Mouse (Mus musculus): Measurements from ENCODE around the gene Sertad1. TPM values are rescaled to one million over a fixed set of nuclear protein-coding genes. Genes with fewer than 3 reads are reported as not detected.
"Not testable (repeated sequence)": the region's sequence is repeated elsewhere in the genome, so short reads cannot be mapped to it uniquely, and the experiment has no call there.

The Sertad1 gene
- polyA plus RNA-seq, 1 experiment from 2014 or later = 34.9 TPM

GRCm38 (mm10) chr7:27489270-27489869, 2.7 kb downstream of the Sertad1 start:
- peaks cover 49% of the 10 kb centered on the region for H3K4me1 ChIP-seq (replicated peaks)
- peak overlapping the region; percentile 97 for H3K27ac ChIP-seq
- no peaks in the 10 kb centered on the region for H3K27me3 ChIP-seq
- WGBS = 86% methylated on average over 25 of the region's 25 CpGs
- no peak overlapping the region for H3K9ac ChIP-seq
- ATAC-seq (replicated peaks; ENCODE audit: insufficient number of reproducible peaks, insufficient read depth, low FRiP score, low read depth) = no peak
- no peaks in the 10 kb centered on the region for H3K9me3 ChIP-seq (replicated peaks)
- peak overlapping the region; percentile 62; the same call in 1 of the 2 replicates for H3K4me2 ChIP-seq
- no peak overlapping the region for H3K4me3 ChIP-seq
- peaks cover 9% of the 10 kb centered on the region for H3K36me3 ChIP-seq

- H3K4me2 ChIP-seq = peak overlapping the region; percentile 62
- WGBS = 18% methylated on average over 4 of the region's 4 CpGs
These were observed 3.5 kb downstream of the Sertad1 start for GRCm38 (mm10) chr7:27490227-27490542.

GRCm38 (mm10) chr7:27490543-27491329, 4.0 kb downstream of the Sertad1 start:
- ATAC-seq (replicated peaks; ENCODE audit: insufficient number of reproducible peaks, insufficient read depth, low FRiP score, low read depth) = peak; percentile 82
- peaks cover 44% of the 10 kb centered on the region for H3K4me1 ChIP-seq (replicated peaks)
- 1% methylated on average over 26 of the region's 33 CpGs for WGBS

More at GRCm38 (mm10) chr7:27490227-27490542, 3.5 kb downstream of the Sertad1 start:
- H3K9me3 ChIP-seq (replicated peaks) = no peaks in the 10 kb centered on the region
- peaks cover 9% of the 10 kb centered on the region for H3K36me3 ChIP-seq
- H3K4me1 ChIP-seq (replicated peaks) = peaks cover 49% of the 10 kb centered on the region
- H3K27me3 ChIP-seq = no peaks in the 10 kb centered on the region
- H3K27ac ChIP-seq = peak overlapping the region; percentile 97
- H3K4me3 ChIP-seq = peak overlapping the region; percentile 41
- peak overlapping the region; percentile 56 for H3K9ac ChIP-seq
- no peak for ATAC-seq (replicated peaks; ENCODE audit: insufficient number of reproducible peaks, insufficient read depth, low FRiP score, low read depth)

GRCm38 (mm10) chr7:27491856-27492255, 5.1 kb downstream of the Sertad1 start:
- peaks cover 44% of the 10 kb centered on the region for H3K4me1 ChIP-seq (replicated peaks)
- H3K4me2 ChIP-seq = peak overlapping the region; percentile 44
- no peak overlapping the region; the same call in 1 of the 2 replicates for H3K9ac ChIP-seq
- H3K27ac ChIP-seq = peak overlapping the region; percentile 97
- no peak overlapping the region for H3K4me3 ChIP-seq
- H3K36me3 ChIP-seq = peaks cover 9% of the 10 kb centered on the region
- no peaks in the 10 kb centered on the region for H3K27me3 ChIP-seq
- no peaks in the 10 kb centered on the region for H3K9me3 ChIP-seq (replicated peaks)
- WGBS = 43% methylated on average over 7 of the region's 7 CpGs
- ATAC-seq (replicated peaks; ENCODE audit: insufficient number of reproducible peaks, insufficient read depth, low FRiP score, low read depth) = no peak

More at GRCm38 (mm10) chr7:27490543-27491329, 4.0 kb downstream of the Sertad1 start:
- Histone ChIP-seq H3K9me3 (replicated peaks) (no peaks in the 10 kb centered on the region), H3K4me3 (peak overlapping the region; percentile 41), H3K27me3 (no peaks in the 10 kb centered on the region), H3K9ac (peak overlapping the region; percentile 56), H3K4me2 (peak overlapping the region; percentile 62), H3K36me3 (peaks cover 9% of the 10 kb centered on the region), H3K27ac (peak overlapping the region; percentile 97)

GRCm38 (mm10) chr7:27493022-27493421, 6.3 kb downstream of the Sertad1 start:
- peak overlapping the region; percentile 97 for H3K27ac ChIP-seq
- 55% methylated on average over 3 of the region's 3 CpGs for WGBS
- peaks cover 48% of the 10 kb centered on the region for H3K4me1 ChIP-seq (replicated peaks)
- H3K9me3 ChIP-seq (replicated peaks) = no peaks in the 10 kb centered on the region
- H3K4me3 ChIP-seq = no peak overlapping the region
- no peak overlapping the region for H3K9ac ChIP-seq
- peaks cover 9% of the 10 kb centered on the region for H3K36me3 ChIP-seq
- no peak overlapping the region for H3K4me2 ChIP-seq
- ATAC-seq (replicated peaks; ENCODE audit: insufficient number of reproducible peaks, insufficient read depth, low FRiP score, low read depth) = no peak
- H3K27me3 ChIP-seq = no peaks in the 10 kb centered on the region

- Histone ChIP-seq H3K27ac (peak overlapping the region; percentile 97; the same call in 1 of the 2 replicates), H3K4me2 (no peak overlapping the region), H3K27me3 (no peaks in the 10 kb centered on the region), H3K4me1 (replicated peaks) (peaks cover 43% of the 10 kb centered on the region), H3K9ac (no peak overlapping the region), H3K9me3 (replicated peaks) (no peaks in the 10 kb centered on the region), H3K4me3 (no peak overlapping the region), H3K36me3 (peaks cover 9% of the 10 kb centered on the region)
- no peak for ATAC-seq (replicated peaks; ENCODE audit: insufficient number of reproducible peaks, insufficient read depth, low FRiP score, low read depth)
- 80% methylated on average over 5 of the region's 5 CpGs for WGBS
These were observed 6.7 kb downstream of the Sertad1 start for GRCm38 (mm10) chr7:27493450-27493849.

GRCm38 (mm10) chr7:27494659-27495367, 8.1 kb downstream of the Sertad1 start:
- 82% methylated on average over 9 of the region's 9 CpGs for WGBS
- not testable (repeated sequence) for ATAC-seq (replicated peaks; ENCODE audit: insufficient number of reproducible peaks, insufficient read depth, low FRiP score, low read depth); H3K9ac ChIP-seq; H3K27ac ChIP-seq; H3K27me3 ChIP-seq; H3K4me2 ChIP-seq; H3K4me3 ChIP-seq; H3K36me3 ChIP-seq; H3K9me3 ChIP-seq (replicated peaks)
- H3K4me1 ChIP-seq (replicated peaks) = peaks cover 30% of the 10 kb centered on the region

- peaks cover 17% of the 10 kb centered on the region for H3K4me1 ChIP-seq (replicated peaks)
- no peaks in the 10 kb centered on the region for H3K27me3 ChIP-seq
- no peak within 1 kb of the TSS for H3K9ac ChIP-seq
- no peak within 1 kb of the TSS for H3K27ac ChIP-seq
- no peaks in the 10 kb centered on the region for H3K9me3 ChIP-seq (replicated peaks)
- no peak for ATAC-seq (replicated peaks; ENCODE audit: insufficient number of reproducible peaks, insufficient read depth, low FRiP score, low read depth)
- no peak within 1 kb of the TSS for H3K4me2 ChIP-seq
- H3K36me3 ChIP-seq = no peaks in the 10 kb centered on the region
- H3K4me3 ChIP-seq = no peak within 1 kb of the TSS
- 43% methylated on average over 3 of the region's 3 CpGs for WGBS
These were observed 12.3 kb downstream of the Sertad1 start, which contains the start of gene Prx for GRCm38 (mm10) chr7:27499036-27499435. TSS of gene Prx (plus strand) at chr7:27499324.

GRCm38 (mm10) chr7:27501620-27502019, 14.9 kb downstream of the Sertad1 start:
- H3K9ac ChIP-seq = no peak overlapping the region
- no peaks in the 10 kb centered on the region for H3K27me3 ChIP-seq
- no peak overlapping the region for H3K4me2 ChIP-seq
- no peak; the same call in 1 of the 2 replicates for ATAC-seq (replicated peaks; ENCODE audit: insufficient number of reproducible peaks, insufficient read depth, low FRiP score, low read depth)
- H3K4me1 ChIP-seq (replicated peaks) = peaks cover 23% of the 10 kb centered on the region
- no peak overlapping the region for H3K4me3 ChIP-seq
- H3K36me3 ChIP-seq = no peaks in the 10 kb centered on the region
- WGBS = 38% methylated on average over 4 of the region's 4 CpGs
- H3K27ac ChIP-seq = peak overlapping the region; percentile 39
- no peaks in the 10 kb centered on the region for H3K9me3 ChIP-seq (replicated peaks)

GRCm38 (mm10) chr7:27506765-27507370, 20.2 kb downstream of the Sertad1 start:
- H3K4me1 ChIP-seq (replicated peaks) = peaks cover 19% of the 10 kb centered on the region
- no peak for ATAC-seq (replicated peaks; ENCODE audit: insufficient number of reproducible peaks, insufficient read depth, low FRiP score, low read depth)
- H3K27me3 ChIP-seq = no peaks in the 10 kb centered on the region
- peak overlapping the region; percentile 85 for H3K4me2 ChIP-seq
- H3K27ac ChIP-seq = peak overlapping the region; percentile 100
- H3K9ac ChIP-seq = no peak overlapping the region
- H3K36me3 ChIP-seq = no peaks in the 10 kb centered on the region
- H3K9me3 ChIP-seq (replicated peaks) = no peaks in the 10 kb centered on the region
- peak overlapping the region; percentile 74 for H3K4me3 ChIP-seq
- WGBS = 33% methylated on average over 9 of the region's 9 CpGs

Data from heart, embryonic 15.5 days (tissue).